ENCODE assay signal across 8 mouse cellular contexts in the genomic region with DNA sequence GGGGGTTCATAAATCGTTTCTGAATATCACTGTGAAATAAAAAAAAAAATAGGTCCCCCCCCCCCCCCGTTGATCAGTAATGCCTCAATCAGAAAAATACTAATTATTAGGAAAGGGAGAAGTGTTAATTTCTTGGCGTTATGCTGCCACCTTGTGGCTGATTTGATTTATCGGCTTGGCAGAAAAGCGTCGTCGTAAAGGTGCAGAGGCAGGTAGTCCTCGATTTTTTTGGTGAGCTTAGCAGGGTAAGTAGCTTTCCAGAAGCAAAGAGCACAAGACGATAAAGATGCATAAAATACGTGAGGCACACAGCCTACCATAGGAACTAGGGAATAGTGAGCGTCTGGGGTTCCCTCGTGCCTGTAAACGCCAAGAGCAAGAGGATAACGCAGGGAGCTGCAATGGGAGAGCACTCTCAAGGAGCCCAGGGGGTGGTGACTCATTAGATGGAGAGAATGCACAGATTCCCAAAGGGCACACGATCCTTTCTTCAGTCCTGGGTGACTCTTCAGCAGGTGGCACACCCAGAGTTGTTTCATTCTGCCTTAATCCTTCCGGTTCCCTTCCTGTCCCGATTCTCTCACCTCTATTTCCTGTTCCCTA. TPM values are rescaled to one million over a fixed set of nuclear protein-coding genes. Genes with fewer than 3 reads are reported as not detected.
DNase-seq lines count a peak whose midpoint lies in the region; ATAC-seq lines count a peak whose summit lies in the region.

No protein-coding gene starts in this region.

- WGBS in forebrain, embryonic 12.5 days: 15% methylated on average over 17 of the region's 17 CpGs
- 14% methylated on average over 17 of the region's 17 CpGs for WGBS in hindbrain, embryonic 16.5 days
- WGBS in limb, embryonic 10.5 days: 18% methylated on average over 17 of the region's 17 CpGs
- 19% methylated on average over 17 of the region's 17 CpGs for WGBS in midbrain, embryonic 11.5 days

- H3K36me3 ChIP-seq in forebrain, embryonic 12.5 days (replicated peaks): no peaks in the 10 kb centered on the region
- no peaks in the 10 kb centered on the region for H3K36me3 ChIP-seq in hindbrain, embryonic 16.5 days (ENCODE audit: control insufficient read depth, insufficient read depth, low read length)
- no peaks in the 10 kb centered on the region for H3K36me3 ChIP-seq in limb, embryonic 10.5 days
- H3K36me3 ChIP-seq in midbrain, embryonic 11.5 days (ENCODE audit: control insufficient read depth, insufficient read depth, low read length): no peaks in the 10 kb centered on the region

- peak overlapping the region; percentile 37 for H3K4me2 ChIP-seq in forebrain, embryonic 12.5 days
- peak overlapping the region; percentile 55 for H3K4me2 ChIP-seq in hindbrain, embryonic 16.5 days (ENCODE audit: low read length)
- no peak overlapping the region for H3K4me2 ChIP-seq in midbrain, embryonic 11.5 days

- peak; percentile 30 for DNase-seq in heart, adult 8-10 months (ENCODE audit: low spot score)
- DNase-seq in heart, adult 11 months: no peak
- DNase-seq in c-Kit-negative CD71-positive TER-119-positive erythroid progenitor cells, embryonic 14.5 days (ENCODE audit: low read depth, low spot score): peak; percentile 26
- DNase-seq in limb, embryonic 10.5 days (ENCODE audit: low spot score): peak; percentile 56
- peak; percentile 94 for DNase-seq in midbrain, embryonic 11.5 days (ENCODE audit: low spot score, missing footprints)
- DNase-seq in spleen, postnatal 36 days (ENCODE audit: low spot score in 2 of 2): peak; percentile 10 to 39

- peaks cover 42% of the 10 kb centered on the region for H3K27me3 ChIP-seq in forebrain, embryonic 12.5 days
- H3K27me3 ChIP-seq in hindbrain, embryonic 16.5 days (replicated peaks; ENCODE audit: control insufficient read depth, insufficient read depth, low read length): peaks cover 6% of the 10 kb centered on the region; the same call in 1 of the 2 replicates
- H3K27me3 ChIP-seq in limb, embryonic 10.5 days (ENCODE audit: low read depth, poor library complexity, severe bottlenecking): no peaks in the 10 kb centered on the region
- peaks cover 7% of the 10 kb centered on the region; the same call in 1 of the 2 replicates for H3K27me3 ChIP-seq in midbrain, embryonic 11.5 days (ENCODE audit: control insufficient read depth, insufficient read depth, low read length)

- no peaks in the 10 kb centered on the region for H3K9me3 ChIP-seq in forebrain, embryonic 12.5 days
- no peaks in the 10 kb centered on the region for H3K9me3 ChIP-seq in hindbrain, embryonic 16.5 days (ENCODE audit: control insufficient read depth, low read length)
- no peaks in the 10 kb centered on the region for H3K9me3 ChIP-seq in limb, embryonic 10.5 days (replicated peaks)
- H3K9me3 ChIP-seq in midbrain, embryonic 11.5 days (ENCODE audit: control insufficient read depth, low read length): no peaks in the 10 kb centered on the region

- no peaks in the 10 kb centered on the region for H3K4me1 ChIP-seq in forebrain, embryonic 12.5 days
- no peaks in the 10 kb centered on the region; the same call in 1 of the 2 replicates for H3K4me1 ChIP-seq in hindbrain, embryonic 16.5 days (ENCODE audit: control insufficient read depth, insufficient read depth, low read depth, low read length)
- no peaks in the 10 kb centered on the region for H3K4me1 ChIP-seq in limb, embryonic 10.5 days
- H3K4me1 ChIP-seq in midbrain, embryonic 11.5 days (ENCODE audit: control insufficient read depth, insufficient read depth, low read length): no peaks in the 10 kb centered on the region

- H3K27ac ChIP-seq in forebrain, embryonic 12.5 days: no peak overlapping the region
- no peak overlapping the region for H3K27ac ChIP-seq in hindbrain, embryonic 16.5 days (ENCODE audit: low read depth, low read length)
- H3K27ac ChIP-seq in limb, embryonic 10.5 days: no peak overlapping the region
- no peak overlapping the region for H3K27ac ChIP-seq in midbrain, embryonic 11.5 days (ENCODE audit: low read depth, low read length)

- ATAC-seq in forebrain, embryonic 12.5 days (ENCODE audit: low FRiP score): peak; percentile 46; the same call in 1 of the 2 replicates
- ATAC-seq in hindbrain, embryonic 16.5 days: peak; percentile 54
- no peak for ATAC-seq in midbrain, embryonic 11.5 days (ENCODE audit: low FRiP score)

- no peak overlapping the region for H3K9ac ChIP-seq in forebrain, embryonic 12.5 days
- peak overlapping the region; percentile 3; the same call in 1 of the 2 replicates for H3K9ac ChIP-seq in hindbrain, embryonic 16.5 days (ENCODE audit: low read depth, low read length)
- no peak overlapping the region for H3K9ac ChIP-seq in midbrain, embryonic 11.5 days (ENCODE audit: low read length)

- no peak overlapping the region for H3K4me3 ChIP-seq in forebrain, embryonic 12.5 days (replicated peaks)
- H3K4me3 ChIP-seq in hindbrain, embryonic 16.5 days (ENCODE audit: low read length): 0 out of 2 replicates have a peak overlapping the region, but pooled peaks have one; percentile 11
- H3K4me3 ChIP-seq in limb, embryonic 10.5 days: no peak overlapping the region
- H3K4me3 ChIP-seq in midbrain, embryonic 11.5 days (ENCODE audit: low read depth, low read length): no peak overlapping the region

RNA-seq across cellular contexts. Expression of a gene that starts 3.8 kb away (rescaled TPM):
- total RNA-seq in heart, adult 8-10 months (2022): not detected
- polyA plus RNA-seq in forebrain, embryonic 12.5 days (2016; fragmentation: Nextera tagmentation; extraction: Ambion mirVana): not detected in 2 replicates
- polyA plus RNA-seq in hindbrain, embryonic 16.5 days (2015; fragmentation: Nextera tagmentation; extraction: Ambion mirVana): 0.18 and 0.25 TPM in 2 replicates
- not detected in 2 replicates for polyA plus RNA-seq in limb, embryonic 10.5 days (2016; fragmentation: Nextera tagmentation; extraction: Ambion mirVana)
- polyA plus RNA-seq in midbrain, embryonic 11.5 days (2014; fragmentation: Nextera tagmentation; extraction: Ambion mirVana): 0.26 TPM in 1 of 2 replicates, not detected in the other

RNA-seq across cellular contexts. Expression of a gene that starts 49.9 kb away (rescaled TPM):
- 10 to 100 TPM; 10.8 to 13.5 (median 12.1) TPM for total RNA-seq in heart, adult 8-10 months (2022)
- 30.8 and 36.2 TPM in 2 replicates for polyA plus RNA-seq in forebrain, embryonic 12.5 days (2016; fragmentation: Nextera tagmentation; extraction: Ambion mirVana)
- polyA plus RNA-seq in hindbrain, embryonic 16.5 days (2015; fragmentation: Nextera tagmentation; extraction: Ambion mirVana): 20.1 and 23.5 TPM in 2 replicates
- polyA plus RNA-seq in limb, embryonic 10.5 days (2016; fragmentation: Nextera tagmentation; extraction: Ambion mirVana): 36.2 and 37.1 TPM in 2 replicates
- 36.3 and 40.2 TPM in 2 replicates for polyA plus RNA-seq in midbrain, embryonic 11.5 days (2014; fragmentation: Nextera tagmentation; extraction: Ambion mirVana)

RNA-seq across cellular contexts. Expression of a gene that starts 50.1 kb away (rescaled TPM):
- total RNA-seq in heart, adult 8-10 months (2022): 10 to 100 TPM; 43.8 to 68.4 (median 55.3) TPM
- polyA plus RNA-seq in forebrain, embryonic 12.5 days (2016; fragmentation: Nextera tagmentation; extraction: Ambion mirVana): 87.7 and 87.8 TPM in 2 replicates
- polyA plus RNA-seq in hindbrain, embryonic 16.5 days (2015; fragmentation: Nextera tagmentation; extraction: Ambion mirVana): 96.8 and 104 TPM in 2 replicates
- 98.1 and 106 TPM in 2 replicates for polyA plus RNA-seq in limb, embryonic 10.5 days (2016; fragmentation: Nextera tagmentation; extraction: Ambion mirVana)
- polyA plus RNA-seq in midbrain, embryonic 11.5 days (2014; fragmentation: Nextera tagmentation; extraction: Ambion mirVana): 100 and 104 TPM in 2 replicates
